Mouse (Mus musculus) frontal cortex, postnatal 36 days (tissue): ENCODE measurements around the gene Nr1i3.
"Not testable (repeated sequence)": the region's sequence is repeated elsewhere in the genome, so short reads cannot be mapped to it uniquely, and the experiment has no call there.

Experiments
- DNase-seq, 2 experiments: peaks; one replicate each; pipeline ENCODE4 v3.0.0; 2022; ENCODE audit warnings: low spot score in 2 of 2

Gene Nr1i3

GRCm38 (mm10) chr1:171230215-171230614 is 16.4 kb downstream of the Nr1i3 start:
- DNase-seq, result no peak

GRCm38 (mm10) chr1:171231844-171232243 is 18.1 kb downstream of the Nr1i3 start:
- DNase-seq, result no peak

GRCm38 (mm10) chr1:171232348-171232747 is 18.6 kb downstream of the Nr1i3 start:
- no peak for DNase-seq

- DNase-seq, result no peak
Measured at GRCm38 (mm10) chr1:171232800-171233730, 19.3 kb downstream of the Nr1i3 start.

- no peak for DNase-seq
Measured at GRCm38 (mm10) chr1:171234126-171234525, 20.4 kb downstream of the Nr1i3 start, which contains the start of gene Fcer1g. Gene Fcer1g, minus strand, starts transcription at chr1:171234365.

- no peak for DNase-seq
Measured at GRCm38 (mm10) chr1:171234538-171234937, 20.8 kb downstream of the Nr1i3 start.

GRCm38 (mm10) chr1:171235791-171236190 is 22.0 kb downstream of the Nr1i3 start:
- DNase-seq, result no peak

- DNase-seq, result no peak
Measured at GRCm38 (mm10) chr1:171237438-171237837, 23.7 kb downstream of the Nr1i3 start.

- peak in 1 of 2 experiments; percentile 49 for DNase-seq
Measured at GRCm38 (mm10) chr1:171238463-171238862, 24.7 kb downstream of the Nr1i3 start.

GRCm38 (mm10) chr1:171239992-171240744 is 26.4 kb downstream of the Nr1i3 start:
- no peak for DNase-seq

GRCm38 (mm10) chr1:171240911-171241310 is 27.1 kb downstream of the Nr1i3 start:
- DNase-seq, result no peak

GRCm38 (mm10) chr1:171241952-171242351 is 28.2 kb downstream of the Nr1i3 start:
- not testable (repeated sequence) for DNase-seq

- DNase-seq, result no peak
Measured at GRCm38 (mm10) chr1:171245353-171245752, 31.6 kb downstream of the Nr1i3 start.

- DNase-seq, result peak; percentile 96 to 98
Measured at GRCm38 (mm10) chr1:171246709-171247452, 33.1 kb downstream of the Nr1i3 start.

- no peak for DNase-seq
Measured at GRCm38 (mm10) chr1:171247453-171247841, 33.7 kb downstream of the Nr1i3 start.

GRCm38 (mm10) chr1:171247916-171248315 is 34.1 kb downstream of the Nr1i3 start:
- no peak for DNase-seq

GRCm38 (mm10) chr1:171248386-171249226 is 34.8 kb downstream of the Nr1i3 start:
- no peak for DNase-seq

- peak in 1 of 2 experiments; percentile 61 for DNase-seq
Measured at GRCm38 (mm10) chr1:171249913-171250600, 36.3 kb downstream of the Nr1i3 start, which contains the start of gene Adamts4. Gene Adamts4, plus strand, starts transcription at chr1:171250421.

- no peak for DNase-seq
Measured at GRCm38 (mm10) chr1:171250680-171251593, 37.2 kb downstream of the Nr1i3 start, which contains the start of gene Ndufs2. Gene Ndufs2, minus strand, starts transcription at chr1:171251388.
